Mouse (Mus musculus) spleen, adult 2 months (tissue): ENCODE measurements at regions not wholly inside any gene's neighbourhood (a gene's known extent, or its start where the extent isn't known, plus 50 kb on each side); places are given as distances from the start of the nearest gene placed in this dataset.
A peak's percentile ranks its signal among the peaks of the same experiment; 100 is the strongest.

Experiments used
- DNase-seq, 2 experiments: peaks; one replicate each; pipeline versions ENCODE4 v3.0.0 to v3.0.0-alpha.2; 2012 to 2021; ENCODE audit warnings: low spot score in 2 of 2, low read depth in 1 of 2
- H3K27ac ChIP-seq: fragments of 200-500 bp; 2 replicates; pipeline ENCODE4 v1.5.1; 2012; ENCODE audit warnings: low read length, inconsistent platforms; ENCODE audit not compliant: insufficient read depth
- H3K27me3 ChIP-seq: fragments of 200-500 bp; 2 replicates; pipeline ENCODE4 v1.6.1; 2012; ENCODE audit warnings: mild to moderate bottlenecking, moderate library complexity, low read length, inconsistent platforms; ENCODE audit not compliant: control insufficient read depth, insufficient read depth
- H3K36me3 ChIP-seq: fragments of 200-500 bp; 2 replicates; pipeline ENCODE4 v1.6.1; 2012; ENCODE audit warnings: mild to moderate bottlenecking, low read length, inconsistent platforms; ENCODE audit not compliant: control insufficient read depth, insufficient read depth
- H3K4me1 ChIP-seq: fragments of 200-500 bp; 2 replicates; pipeline ENCODE4 v1.6.1; 2011; ENCODE audit warnings: inconsistent platforms; ENCODE audit not compliant: control insufficient read depth, insufficient read depth, insufficient read length
- H3K4me3 ChIP-seq: fragments of 200-500 bp; 2 replicates; pipeline ENCODE4 v1.5.1; 2011; ENCODE audit warnings: mild to moderate bottlenecking, inconsistent platforms; ENCODE audit not compliant: insufficient read depth, insufficient read length; ENCODE audit errors: extremely low read depth
- CTCF ChIP-seq: fragments of 200-500 bp; IDR thresholded peaks from 2 replicates; pipeline ENCODE4 v1.5.1; 2011; ENCODE audit warnings: mild to moderate bottlenecking, inconsistent platforms; ENCODE audit not compliant: insufficient read depth, insufficient read length, insufficient replicate concordance; ENCODE audit errors: extremely low read depth
- POLR2A ChIP-seq: fragments of 200-500 bp; IDR thresholded peaks from 2 replicates; pipeline ENCODE4 v1.6.1; 2011; ENCODE audit warnings: low read depth, low read length, inconsistent platforms
- WGBS: fragments of 180-500 bp; shearing (Covaris S2); methylation state at CpG from one replicate; pipeline ENCODE4 v1.1.7; 2018; 5-methylcytosine and 5-hydroxymethylcytosine counted together

- WGBS, result 29% methylated on average over 5 of the region's 5 CpGs
- Histone ChIP-seq H3K4me1 (no peaks in the 10 kb centered on the region), H3K27me3 (no peaks in the 10 kb centered on the region), H3K27ac (no peak overlapping the region), H3K4me3 (no peak overlapping the region), H3K36me3 (no peaks in the 10 kb centered on the region)
- DNase-seq, result no peak
- TF ChIP-seq CTCF, result no peak
- TF ChIP-seq POLR2A, result no peak
Measured at GRCm38 (mm10) chr10:67385966-67386365, 100.9 kb upstream of the Nrbf2 start.

- H3K27ac ChIP-seq, result no peak overlapping the region
- H3K4me1 ChIP-seq, result no peaks in the 10 kb centered on the region
- no peaks in the 10 kb centered on the region for H3K27me3 ChIP-seq
- no peak overlapping the region for H3K4me3 ChIP-seq
- WGBS, result 63% methylated on average over 6 of the region's 6 CpGs
- H3K36me3 ChIP-seq, result no peaks in the 10 kb centered on the region
- TF ChIP-seq CTCF, result no peak
- TF ChIP-seq POLR2A, result no peak
- no peak for DNase-seq
Measured at GRCm38 (mm10) chr10:67388755-67389154, 103.7 kb upstream of the Nrbf2 start.

GRCm38 (mm10) chr10:67400434-67400833 is 115.3 kb upstream of the Nrbf2 start:
- Histone ChIP-seq H3K4me3 (no peak overlapping the region), H3K4me1 (no peaks in the 10 kb centered on the region)
- WGBS, result 14% methylated on average over 5 of the region's 5 CpGs

DNA sequence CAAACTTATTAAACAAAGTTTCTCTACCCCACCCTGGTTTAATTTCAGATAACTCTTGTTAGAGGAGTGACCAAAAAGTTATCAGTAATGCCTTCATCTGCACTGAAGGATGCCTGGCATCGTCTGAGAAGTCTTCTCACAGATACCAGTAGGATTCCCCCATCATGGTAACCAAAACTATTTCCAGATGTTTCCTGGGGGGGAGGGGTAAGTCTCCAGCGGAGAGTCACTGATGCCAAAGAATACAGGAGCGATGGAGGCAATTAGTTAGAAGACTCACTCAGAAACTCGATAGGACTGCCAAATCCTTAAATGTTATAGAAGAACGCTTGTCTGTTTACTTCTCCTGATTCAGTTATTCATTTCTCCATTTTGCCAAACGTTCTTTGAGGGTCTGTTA is 116.3 kb upstream of the Nrbf2 start:
- Histone ChIP-seq H3K27me3 (no peaks in the 10 kb centered on the region), H3K4me1 (no peaks in the 10 kb centered on the region), H3K4me3 (no peak overlapping the region), H3K36me3 (no peaks in the 10 kb centered on the region), H3K27ac (no peak overlapping the region)
- TF ChIP-seq CTCF, result no peak
- no peak for DNase-seq
- 73% methylated on average over 6 of the region's 6 CpGs for WGBS

More at GRCm38 (mm10) chr10:67400434-67400833, 115.3 kb upstream of the Nrbf2 start:
- TF ChIP-seq POLR2A (no peak), CTCF (no peak)
- Histone ChIP-seq H3K27me3 (no peaks in the 10 kb centered on the region), H3K27ac (no peak overlapping the region), H3K36me3 (no peaks in the 10 kb centered on the region)
- DNase-seq, result peak; percentile 8 to 44

GRCm38 (mm10) chr10:67417529-67417928 is 117.7 kb upstream of the Egr2 start:
- no peak for DNase-seq
- no peak overlapping the region for H3K27ac ChIP-seq
- no peaks in the 10 kb centered on the region for H3K4me1 ChIP-seq
- no peak overlapping the region for H3K4me3 ChIP-seq
- TF ChIP-seq POLR2A (no peak), CTCF (no peak)
- WGBS, result 69% methylated on average over 8 of the region's 8 CpGs
- H3K27me3 ChIP-seq, result no peaks in the 10 kb centered on the region
- H3K36me3 ChIP-seq, result no peaks in the 10 kb centered on the region

- no peaks in the 10 kb centered on the region for H3K36me3 ChIP-seq
- DNase-seq, result no peak
- no peak overlapping the region for H3K27ac ChIP-seq
- no peak for TF ChIP-seq CTCF
- TF ChIP-seq POLR2A, result no peak
- 86% methylated on average over 5 of the region's 5 CpGs for WGBS
- no peak overlapping the region for H3K4me3 ChIP-seq
- H3K27me3 ChIP-seq, result no peaks in the 10 kb centered on the region
- H3K4me1 ChIP-seq, result no peaks in the 10 kb centered on the region
Measured at GRCm38 (mm10) chr10:67420761-67421160, 114.5 kb upstream of the Egr2 start.

DNA sequence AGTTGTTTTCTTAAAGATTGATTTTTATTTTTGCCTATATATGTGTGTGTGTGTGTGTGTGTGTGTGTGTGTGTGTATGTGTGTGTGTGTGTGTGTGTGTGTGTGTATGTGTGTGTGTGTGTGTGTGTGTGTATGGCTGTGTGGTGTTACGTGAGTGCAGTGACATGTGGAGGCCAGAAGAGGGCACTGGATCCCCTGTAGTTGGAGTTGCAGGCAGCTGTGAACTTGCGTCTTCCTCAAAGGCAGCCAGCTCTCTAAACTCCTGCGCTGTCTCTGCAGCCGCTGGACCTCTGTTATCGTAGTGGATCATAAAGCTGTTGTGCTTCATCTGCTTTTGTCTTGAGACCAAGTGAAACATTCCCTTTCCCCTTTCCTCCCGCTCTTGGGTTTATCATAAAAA is 109.9 kb upstream of the Egr2 start:
- Histone ChIP-seq H3K36me3 (no peaks in the 10 kb centered on the region), H3K4me3 (no peak overlapping the region), H3K27ac (no peak overlapping the region), H3K27me3 (no peaks in the 10 kb centered on the region), H3K4me1 (peaks cover 6% of the 10 kb centered on the region; the same call in 1 of the 2 replicates)
- 97% methylated on average over 6 of the region's 6 CpGs for WGBS
- DNase-seq, result no peak
- TF ChIP-seq POLR2A, result no peak
- no peak for TF ChIP-seq CTCF
